Mouse (Mus musculus) spleen, adult 2 months (tissue): ENCODE data around the gene Abcc4. TPM values are rescaled to one million over a fixed set of nuclear protein-coding genes. Genes with fewer than 3 reads are reported as not detected.

Source experiments
- DNase-seq, 2 experiments: peaks; one replicate each; pipeline versions ENCODE4 v3.0.0 to v3.0.0-alpha.2; 2012 to 2021; ENCODE audit warnings: low spot score in 2 of 2, low read depth in 1 of 2
- H3K27ac ChIP-seq: fragments of 200-500 bp; 2 replicates; pipeline ENCODE4 v1.5.1; 2012; ENCODE audit warnings: low read length, inconsistent platforms; ENCODE audit not compliant: insufficient read depth
- H3K27me3 ChIP-seq: fragments of 200-500 bp; 2 replicates; pipeline ENCODE4 v1.6.1; 2012; ENCODE audit warnings: mild to moderate bottlenecking, moderate library complexity, low read length, inconsistent platforms; ENCODE audit not compliant: control insufficient read depth, insufficient read depth
- H3K36me3 ChIP-seq: fragments of 200-500 bp; 2 replicates; pipeline ENCODE4 v1.6.1; 2012; ENCODE audit warnings: mild to moderate bottlenecking, low read length, inconsistent platforms; ENCODE audit not compliant: control insufficient read depth, insufficient read depth
- H3K4me1 ChIP-seq: fragments of 200-500 bp; 2 replicates; pipeline ENCODE4 v1.6.1; 2011; ENCODE audit warnings: inconsistent platforms; ENCODE audit not compliant: control insufficient read depth, insufficient read depth, insufficient read length
- H3K4me3 ChIP-seq: fragments of 200-500 bp; 2 replicates; pipeline ENCODE4 v1.5.1; 2011; ENCODE audit warnings: mild to moderate bottlenecking, inconsistent platforms; ENCODE audit not compliant: insufficient read depth, insufficient read length; ENCODE audit errors: extremely low read depth
- CTCF ChIP-seq: fragments of 200-500 bp; IDR thresholded peaks from 2 replicates; pipeline ENCODE4 v1.5.1; 2011; ENCODE audit warnings: mild to moderate bottlenecking, inconsistent platforms; ENCODE audit not compliant: insufficient read depth, insufficient read length, insufficient replicate concordance; ENCODE audit errors: extremely low read depth
- POLR2A ChIP-seq: fragments of 200-500 bp; IDR thresholded peaks from 2 replicates; pipeline ENCODE4 v1.6.1; 2011; ENCODE audit warnings: low read depth, low read length, inconsistent platforms
- WGBS: fragments of 180-500 bp; shearing (Covaris S2); methylation state at CpG from one replicate; pipeline ENCODE4 v1.1.7; 2018; 5-methylcytosine and 5-hydroxymethylcytosine counted together
- polyA plus RNA-seq: library from polyadenylated mRNA; depleted of rRNA; stranded (reverse); fragments of >200 nt; gene quantifications from 2 replicates; pipeline ENCODE4 v1.2.3, GENCODE M21; 2012

Abcc4 gene
- polyA plus RNA-seq, 1 experiment = 2.9 TPM

- Histone ChIP-seq H3K36me3 (no peaks in the 10 kb centered on the region), H3K4me1 (no peaks in the 10 kb centered on the region), H3K4me3 (no peak overlapping the region), H3K27me3 (no peaks in the 10 kb centered on the region), H3K27ac (no peak overlapping the region)
- DNase-seq = no peak
- TF ChIP-seq CTCF (no peak), POLR2A (no peak)
Observed at GRCm38 (mm10) chr14:118741780-118742179, 35.8 kb upstream of the Abcc4 start.

- no peak for DNase-seq
- H3K36me3 ChIP-seq = no peaks in the 10 kb centered on the region
- no peak overlapping the region for H3K27ac ChIP-seq
- no peak overlapping the region for H3K4me3 ChIP-seq
- no peak for TF ChIP-seq CTCF
- TF ChIP-seq POLR2A = no peak
- no peaks in the 10 kb centered on the region for H3K4me1 ChIP-seq
- 86% methylated on average over 12 of the region's 12 CpGs for WGBS
- no peaks in the 10 kb centered on the region for H3K27me3 ChIP-seq
Observed at GRCm38 (mm10) chr14:118737251-118737888, 31.4 kb upstream of the Abcc4 start.

DNA sequence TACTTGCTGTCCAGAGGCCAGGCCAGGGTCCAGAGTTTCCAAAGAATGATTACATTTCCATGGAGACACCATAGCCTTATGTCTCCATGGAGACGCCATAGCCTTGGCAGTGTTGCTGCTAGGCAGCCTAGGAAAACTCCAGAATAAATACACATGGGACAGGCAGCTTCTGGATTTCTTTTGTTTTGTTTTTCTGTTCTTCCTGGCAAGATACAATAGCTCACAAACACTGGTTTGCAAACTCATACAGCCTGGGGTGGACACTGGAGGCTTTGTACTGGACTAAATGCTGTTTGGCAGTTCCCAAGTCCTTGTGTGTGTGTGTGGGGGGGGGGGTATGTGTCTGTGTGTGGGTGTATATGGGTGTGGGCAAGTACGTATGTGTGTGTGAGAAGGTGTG, 29.1 kb upstream of the Abcc4 start:
- no peaks in the 10 kb centered on the region for H3K4me1 ChIP-seq
- H3K4me3 ChIP-seq = no peak overlapping the region
- H3K27ac ChIP-seq = no peak overlapping the region
- H3K36me3 ChIP-seq = no peaks in the 10 kb centered on the region
- TF ChIP-seq POLR2A (no peak), CTCF (no peak)
- no peaks in the 10 kb centered on the region for H3K27me3 ChIP-seq
- WGBS = 93% methylated on average over 2 of the region's 2 CpGs
- no peak for DNase-seq

- no peak for TF ChIP-seq POLR2A
- TF ChIP-seq CTCF = no peak
- Histone ChIP-seq H3K27ac (no peak overlapping the region), H3K4me1 (no peaks in the 10 kb centered on the region), H3K4me3 (no peak overlapping the region), H3K27me3 (no peaks in the 10 kb centered on the region), H3K36me3 (no peaks in the 10 kb centered on the region)
- no peak for DNase-seq
- WGBS = 82% methylated on average over 5 of the region's 5 CpGs
Observed at GRCm38 (mm10) chr14:118733146-118733545, 27.1 kb upstream of the Abcc4 start.

DNA sequence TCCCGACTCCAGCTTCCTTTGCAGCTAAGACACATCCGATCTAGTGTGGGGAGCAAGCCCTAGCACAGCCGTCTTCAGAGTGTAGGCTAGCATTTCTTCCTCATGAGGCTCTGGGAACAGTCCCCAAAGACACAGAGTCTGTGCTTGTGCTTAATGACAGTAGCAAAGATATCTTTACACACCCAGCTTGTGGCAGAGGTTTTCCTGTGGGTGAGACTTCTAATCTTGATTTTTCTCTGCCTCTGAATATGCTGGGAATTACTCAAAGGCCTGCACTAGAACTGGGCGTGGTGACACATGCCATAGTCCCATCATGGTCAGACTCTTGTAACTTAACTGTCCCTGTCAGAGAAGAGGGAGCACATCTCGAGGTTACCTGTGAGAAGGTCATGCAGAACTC, 24.6 kb upstream of the Abcc4 start:
- no peak for DNase-seq
- TF ChIP-seq CTCF = no peak
- no peak for TF ChIP-seq POLR2A
- Histone ChIP-seq H3K27ac (no peak overlapping the region), H3K4me3 (no peak overlapping the region), H3K27me3 (no peaks in the 10 kb centered on the region), H3K4me1 (no peaks in the 10 kb centered on the region), H3K36me3 (no peaks in the 10 kb centered on the region)
- 73% methylated on average over 5 of the region's 5 CpGs for WGBS

GRCm38 (mm10) chr14:118725467-118725866, 19.4 kb upstream of the Abcc4 start:
- no peak for TF ChIP-seq CTCF
- TF ChIP-seq POLR2A = no peak
- no peaks in the 10 kb centered on the region for H3K4me1 ChIP-seq
- H3K27me3 ChIP-seq = no peaks in the 10 kb centered on the region
- H3K36me3 ChIP-seq = no peaks in the 10 kb centered on the region
- H3K4me3 ChIP-seq = no peak overlapping the region
- no peak overlapping the region for H3K27ac ChIP-seq
- DNase-seq = no peak
- whole genome bisulfite sequencing = 77% methylated on average over 5 of the region's 5 CpGs

DNA sequence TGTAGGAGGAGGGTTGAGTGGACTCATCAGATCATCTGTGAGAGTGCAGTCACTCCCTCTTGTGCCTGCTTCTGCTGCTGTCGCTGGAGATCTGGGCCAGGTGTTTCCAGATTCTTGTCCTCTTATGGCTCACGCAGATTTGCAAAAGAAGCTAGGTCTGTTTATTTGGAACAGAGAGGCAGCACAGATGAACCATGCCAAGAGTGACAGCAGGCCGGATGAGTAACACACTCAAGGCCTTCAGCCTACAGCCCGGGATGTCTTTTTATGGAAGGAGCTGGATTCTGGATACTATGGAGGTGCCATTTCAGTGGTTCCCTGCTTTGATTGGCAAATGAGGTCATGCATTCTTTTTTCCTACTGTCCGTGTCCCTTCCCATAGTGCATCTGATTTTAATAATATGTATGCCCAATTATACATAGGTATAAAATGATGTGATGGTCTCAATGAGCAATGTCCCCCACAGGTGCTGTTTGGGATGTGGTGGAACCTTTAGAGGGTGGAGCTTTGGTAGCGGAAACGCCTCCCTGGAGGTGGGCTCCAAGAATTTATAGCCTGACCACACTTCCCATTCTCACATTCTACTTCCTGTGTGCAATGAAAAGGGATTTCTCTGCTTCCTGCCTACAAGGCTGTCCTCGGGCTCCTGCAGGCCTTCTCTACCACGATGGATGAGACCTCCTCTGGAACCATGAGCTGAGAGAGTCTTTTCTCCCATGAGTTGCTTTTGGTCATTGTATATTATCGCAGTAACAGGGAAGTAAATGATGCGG, 18.1 kb upstream of the Abcc4 start:
- no peaks in the 10 kb centered on the region for H3K27me3 ChIP-seq
- H3K36me3 ChIP-seq = no peaks in the 10 kb centered on the region
- WGBS = 68% methylated on average over 11 of the region's 11 CpGs
- DNase-seq = no peak
- no peaks in the 10 kb centered on the region for H3K4me1 ChIP-seq
- no peak overlapping the region for H3K4me3 ChIP-seq
- H3K27ac ChIP-seq = no peak overlapping the region
- TF ChIP-seq CTCF (no peak), POLR2A (no peak)
